Mouse (Mus musculus) thymus, postnatal 4 days (tissue): Measurements from ENCODE around the gene Accsl.
A peak's percentile ranks its signal among the peaks of the same experiment; 100 is the strongest.

Experiments used
- DNase-seq: peaks from one replicate; pipeline ENCODE4 v3.0.0; 2021

Gene Accsl

GRCm38 (mm10) chr2:93869107-93869600 lies at the start of gene Accsl:
TSS of gene Accsl (minus strand) at chr2:93869157.
- no peak for DNase-seq

GRCm38 (mm10) chr2:93913552-93913951 lies 44.6 kb upstream of the Accsl start:
- no peak for DNase-seq

GRCm38 (mm10) chr2:93911942-93912341 lies 43.0 kb upstream of the Accsl start:
- DNase-seq = no peak

GRCm38 (mm10) chr2:93909716-93910115 lies 40.8 kb upstream of the Accsl start:
- no peak for DNase-seq

GRCm38 (mm10) chr2:93907519-93908294 lies 38.8 kb upstream of the Accsl start:
- no peak for DNase-seq

GRCm38 (mm10) chr2:93906316-93906715 lies 37.4 kb upstream of the Accsl start:
- DNase-seq = no peak

GRCm38 (mm10) chr2:93903415-93903814 lies 34.5 kb upstream of the Accsl start:
- DNase-seq = no peak

GRCm38 (mm10) chr2:93902680-93903305 lies 33.8 kb upstream of the Accsl start:
- no peak for DNase-seq

- DNase-seq = peak; percentile 42
These were observed 30.7 kb upstream of the Accsl start for GRCm38 (mm10) chr2:93899397-93900380.

GRCm38 (mm10) chr2:93891611-93892280 lies 22.8 kb upstream of the Accsl start:
- no peak for DNase-seq

GRCm38 (mm10) chr2:93890143-93890542 lies 21.2 kb upstream of the Accsl start:
- no peak for DNase-seq

GRCm38 (mm10) chr2:93889071-93889470 lies 20.1 kb upstream of the Accsl start:
- no peak for DNase-seq

- DNase-seq = no peak
These were observed 19.4 kb upstream of the Accsl start for GRCm38 (mm10) chr2:93888366-93888765.

- DNase-seq = no peak
These were observed 18.3 kb upstream of the Accsl start for GRCm38 (mm10) chr2:93887273-93887672.

- no peak for DNase-seq
These were observed 17.2 kb upstream of the Accsl start for GRCm38 (mm10) chr2:93886013-93886794.

GRCm38 (mm10) chr2:93883066-93883465 lies 14.1 kb upstream of the Accsl start:
- no peak for DNase-seq

GRCm38 (mm10) chr2:93881640-93882367 lies 12.8 kb upstream of the Accsl start:
- no peak for DNase-seq

GRCm38 (mm10) chr2:93880981-93881380 lies 12.0 kb upstream of the Accsl start:
- no peak for DNase-seq

- DNase-seq = no peak
These were observed 11.5 kb upstream of the Accsl start for GRCm38 (mm10) chr2:93880450-93880849.

- no peak for DNase-seq
These were observed 8.0 kb upstream of the Accsl start for GRCm38 (mm10) chr2:93877005-93877404.

- no peak for DNase-seq
These were observed 5.6 kb upstream of the Accsl start for GRCm38 (mm10) chr2:93874606-93875005.
